Mouse (Mus musculus) bone marrow, adult 2 months (tissue): Measurements from ENCODE around the gene Pmvk. TPM values are rescaled to one million over a fixed set of nuclear protein-coding genes. Genes with fewer than 3 reads are reported as not detected.

Source experiments
- H3K27ac ChIP-seq: fragments of 200-500 bp; 2 replicates; pipeline ENCODE4 v1.5.1; 2012; ENCODE audit warnings: low read depth, mild to moderate bottlenecking, control low read depth, inconsistent platforms, low read length; ENCODE audit not compliant: control insufficient read depth, poor library complexity, insufficient read depth
- H3K4me1 ChIP-seq: fragments of 200-500 bp; 2 replicates; pipeline ENCODE4 v1.6.1; 2011; ENCODE audit warnings: low read length; ENCODE audit not compliant: control insufficient read depth, insufficient read depth
- H3K4me3 ChIP-seq: fragments of 200-500 bp; replicated peaks from 2 replicates; pipeline ENCODE3; 2011; ENCODE audit warnings: mild to moderate bottlenecking, low read depth, low read length, control low read depth; ENCODE audit not compliant: control insufficient read depth
- CTCF ChIP-seq: fragments of 200-500 bp; IDR thresholded peaks from 2 replicates; pipeline ENCODE4 v1.5.1; 2011; ENCODE audit warnings: low read length, control low read depth; ENCODE audit not compliant: control insufficient read depth, insufficient read depth
- POLR2A ChIP-seq: fragments of 200-500 bp; IDR thresholded peaks from 2 replicates; pipeline ENCODE4 v1.6.1; 2011; ENCODE audit warnings: low read depth, mild to moderate bottlenecking, control low read depth, low read length, borderline replicate concordance; ENCODE audit not compliant: control insufficient read depth
- WGBS: fragments of 180-500 bp; shearing (Covaris S2); methylation state at CpG from one replicate; pipeline ENCODE4 v1.1.7; 2018; 5-methylcytosine and 5-hydroxymethylcytosine counted together
- polyA plus RNA-seq: library from polyadenylated mRNA; stranded (reverse); fragments of >200 nt; gene quantifications from 2 replicates; pipeline ENCODE4 v1.2.4, GENCODE M21; 2011; ENCODE audit warnings: low replicate concordance; ENCODE audit not compliant: missing spikeins, insufficient read depth, insufficient read length

Gene Pmvk
- polyA plus RNA-seq, 1 experiment: 33.4 TPM

- Histone ChIP-seq H3K4me3 (no peak overlapping the region), H3K4me1 (peaks cover 7% of the 10 kb centered on the region), H3K27ac (no peak overlapping the region)
- 91% methylated on average over 7 of the region's 7 CpGs for WGBS
- no peak for TF ChIP-seq POLR2A
- no peak for TF ChIP-seq CTCF
Measured at GRCm38 (mm10) chr3:89435041-89435440, 19.3 kb upstream of the Pmvk start.

GRCm38 (mm10) chr3:89436176-89437113 lies 17.9 kb upstream of the Pmvk start, which contains the start of gene Pbxip1:
Gene Pbxip1, plus strand, starts transcription at chr3:89436706.
- H3K4me1 ChIP-seq: peaks cover 7% of the 10 kb centered on the region

GRCm38 (mm10) chr3:89437269-89437668 lies 17.1 kb upstream of the Pmvk start:
- Histone ChIP-seq H3K4me1 (peaks cover 7% of the 10 kb centered on the region), H3K4me3 (peak overlapping the region; percentile 64), H3K27ac (peak overlapping the region; percentile 64)
- no peak for TF ChIP-seq CTCF
- no peak for TF ChIP-seq POLR2A
- WGBS: 5% methylated on average over 5 of the region's 5 CpGs

More at GRCm38 (mm10) chr3:89436176-89437113, 17.9 kb upstream of the Pmvk start, which contains the start of gene Pbxip1:
- TF ChIP-seq POLR2A (0 out of 2 replicates have a peak, but pooled peaks have one; percentile 11), CTCF (no peak)
- Histone ChIP-seq H3K27ac (peak within 1 kb of the TSS; percentile 64), H3K4me3 (peak within 1 kb of the TSS; percentile 64)
- WGBS: 7% methylated on average over 16 of the region's 16 CpGs

GRCm38 (mm10) chr3:89440691-89441090 lies 13.7 kb upstream of the Pmvk start:
- Histone ChIP-seq H3K4me1 (peaks cover 7% of the 10 kb centered on the region), H3K4me3 (no peak overlapping the region), H3K27ac (no peak overlapping the region)
- 90% methylated on average over 2 of the region's 2 CpGs for WGBS
- TF ChIP-seq POLR2A (no peak), CTCF (no peak)

- WGBS: 38% methylated on average over 13 of the region's 13 CpGs
- no peak overlapping the region for H3K4me3 ChIP-seq
- peaks cover 2% of the 10 kb centered on the region; the same call in 1 of the 2 replicates for H3K4me1 ChIP-seq
- no peak for TF ChIP-seq POLR2A
- TF ChIP-seq CTCF: no peak
- H3K27ac ChIP-seq: peak overlapping the region; percentile 2; the same call in 1 of the 2 replicates
Measured at GRCm38 (mm10) chr3:89448720-89449537, 5.4 kb upstream of the Pmvk start.

- H3K4me3 ChIP-seq: no peak overlapping the region
- 10% methylated on average over 7 of the region's 7 CpGs for WGBS
- TF ChIP-seq POLR2A (no peak), CTCF (peak; percentile 91)
- H3K27ac ChIP-seq: no peak overlapping the region; the same call in 1 of the 2 replicates
- H3K4me1 ChIP-seq: peaks cover 2% of the 10 kb centered on the region; the same call in 1 of the 2 replicates
Measured at GRCm38 (mm10) chr3:89449541-89449940, 4.8 kb upstream of the Pmvk start.

GRCm38 (mm10) chr3:89451916-89452315 lies 2.4 kb upstream of the Pmvk start:
- WGBS: 70% methylated on average over 1 of the region's 1 CpGs
- Histone ChIP-seq H3K4me1 (peaks cover 4% of the 10 kb centered on the region; the same call in 1 of the 2 replicates), H3K4me3 (no peak overlapping the region), H3K27ac (no peak overlapping the region)
- TF ChIP-seq POLR2A: no peak
- TF ChIP-seq CTCF: no peak

- Histone ChIP-seq H3K4me3 (no peak overlapping the region), H3K4me1 (peaks cover 5% of the 10 kb centered on the region; the same call in 1 of the 2 replicates), H3K27ac (no peak overlapping the region)
- WGBS: 50% methylated on average over 1 of the region's 1 CpGs
- TF ChIP-seq POLR2A (no peak), CTCF (no peak)
Measured at GRCm38 (mm10) chr3:89455786-89456285, 1.5 kb downstream of the Pmvk start.
